Mouse (Mus musculus): ENCODE measurements at regions not wholly inside any gene's neighbourhood (a gene's known extent, or its start where the extent isn't known, plus 50 kb on each side); places are given as distances from the start of the nearest gene placed in this dataset.

DNA sequence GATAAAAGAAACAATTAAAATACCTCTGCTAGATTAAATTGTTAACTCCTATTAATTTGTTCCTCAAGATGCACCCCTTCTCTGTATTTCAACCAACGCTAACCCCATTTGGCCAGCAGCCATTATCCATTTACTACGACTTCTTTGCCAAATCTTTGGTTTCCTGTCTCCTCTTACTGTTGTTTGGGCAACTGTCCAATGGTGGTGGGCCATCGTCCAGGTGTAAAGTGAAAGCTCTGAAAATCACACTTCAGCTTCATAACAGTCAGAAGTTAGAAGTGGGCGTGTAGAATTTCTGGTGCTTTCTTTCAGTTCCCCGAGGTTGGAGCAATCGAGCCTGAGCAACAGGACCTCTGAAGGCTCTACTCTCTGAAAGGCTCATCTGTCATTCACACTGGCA lies 66.8 kb upstream of the Zbtb20 start:
- in situ Hi-C loops (cut with MboI, MseI): no loop called here

- in situ Hi-C loops (cut with MboI, MseI): no loop called here
These were observed 68.1 kb upstream of the Zbtb20 start for GRCm38 (mm10) chr16:42807536-42807935.

- in situ Hi-C loops (cut with MboI, MseI): no loop called here
These were observed 72.1 kb upstream of the Zbtb20 start for GRCm38 (mm10) chr16:42803609-42804008.

DNA sequence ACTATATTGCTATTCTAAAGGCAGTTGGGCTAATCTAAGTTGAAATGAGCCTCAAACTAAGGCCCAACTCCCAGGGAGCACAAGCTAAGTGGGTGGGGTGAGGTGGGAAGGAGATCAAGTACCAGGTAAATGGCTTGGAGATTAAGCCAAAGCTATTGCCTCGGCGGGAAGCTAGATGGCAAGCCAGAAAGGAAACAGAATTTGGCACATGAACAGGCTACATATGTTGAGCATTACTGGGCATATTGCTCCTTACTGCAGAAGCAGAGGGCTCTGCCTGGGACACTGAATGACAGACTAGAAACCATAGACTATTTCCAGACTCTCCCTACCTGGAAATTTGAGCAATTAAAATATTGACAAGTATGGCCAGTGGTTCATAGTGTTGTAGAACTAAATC lies 83.1 kb upstream of the Zbtb20 start:
- in situ Hi-C loops (cut with MboI, MseI): no loop called here

GRCm38 (mm10) chr16:42784712-42785111 lies 91.0 kb upstream of the Zbtb20 start:
- in situ Hi-C loops (cut with MboI, MseI): loop anchor here (10.0 kb wide), 1 partner anchor 520 kb away; no protein-coding TSS in a partner anchor

DNA sequence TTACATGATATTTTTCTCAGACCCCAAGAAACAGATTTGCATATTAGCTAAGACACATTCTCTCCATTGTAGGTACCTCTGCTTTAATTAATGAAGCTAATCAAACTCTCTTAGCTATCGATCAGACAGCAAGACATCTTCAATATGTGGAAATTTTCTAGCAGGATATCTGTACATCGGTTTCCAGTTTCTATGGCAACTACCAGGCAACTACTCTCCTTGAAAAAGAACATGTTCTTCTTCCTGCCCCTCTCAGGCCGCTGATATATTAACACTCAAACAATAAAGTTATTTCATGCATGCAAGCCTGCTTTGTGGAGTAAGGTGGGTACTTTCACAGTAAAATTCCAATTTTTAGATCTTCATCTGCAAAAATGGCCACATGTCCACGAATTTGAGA lies 91.7 kb upstream of the Zbtb20 start:
- in situ Hi-C loops (cut with MboI, MseI): loop anchor here (10.0 kb wide), 1 partner anchor 519 kb away; no protein-coding TSS in a partner anchor

- in situ Hi-C loops (cut with MboI, MseI): loop anchor here (10.0 kb wide), 1 partner anchor 517 kb away; no protein-coding TSS in a partner anchor
These were observed 93.5 kb upstream of the Zbtb20 start for GRCm38 (mm10) chr16:42782091-42782679.

- in situ Hi-C loops (cut with MboI, MseI): loop anchor here (10.0 kb wide), 1 partner anchor 517 kb away; no protein-coding TSS in a partner anchor
These were observed 94.3 kb upstream of the Zbtb20 start for GRCm38 (mm10) chr16:42781096-42782071.

GRCm38 (mm10) chr16:42779957-42780356 lies 95.7 kb upstream of the Zbtb20 start:
- in situ Hi-C loops (cut with MboI, MseI): loop anchor here (10.0 kb wide), 1 partner anchor 515 kb away; no protein-coding TSS in a partner anchor

DNA sequence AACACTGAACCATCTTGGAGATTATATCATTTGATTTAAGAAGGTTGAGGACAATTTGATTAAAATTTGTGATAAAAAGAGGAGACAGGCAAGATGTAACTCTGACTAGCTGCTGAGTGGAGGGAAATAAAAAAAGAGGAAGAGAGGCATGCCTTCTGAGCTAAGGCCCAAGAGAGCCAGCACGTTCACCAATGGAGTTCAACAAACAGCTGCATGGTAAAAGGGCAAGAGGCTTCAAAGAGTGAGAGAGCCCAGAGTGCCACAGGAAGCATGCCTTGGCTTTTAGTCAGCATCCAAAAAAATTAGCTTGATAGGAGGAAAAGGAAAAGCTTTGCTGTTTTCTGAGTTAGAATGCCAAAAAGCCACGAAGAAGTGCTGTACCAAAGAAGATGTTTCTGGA lies 103.0 kb upstream of the Zbtb20 start:
- in situ Hi-C loops (cut with MboI, MseI): no loop called here

GRCm38 (mm10) chr16:42770199-42770598 lies 105.5 kb upstream of the Zbtb20 start:
- in situ Hi-C loops (cut with MboI, MseI): no loop called here

DNA sequence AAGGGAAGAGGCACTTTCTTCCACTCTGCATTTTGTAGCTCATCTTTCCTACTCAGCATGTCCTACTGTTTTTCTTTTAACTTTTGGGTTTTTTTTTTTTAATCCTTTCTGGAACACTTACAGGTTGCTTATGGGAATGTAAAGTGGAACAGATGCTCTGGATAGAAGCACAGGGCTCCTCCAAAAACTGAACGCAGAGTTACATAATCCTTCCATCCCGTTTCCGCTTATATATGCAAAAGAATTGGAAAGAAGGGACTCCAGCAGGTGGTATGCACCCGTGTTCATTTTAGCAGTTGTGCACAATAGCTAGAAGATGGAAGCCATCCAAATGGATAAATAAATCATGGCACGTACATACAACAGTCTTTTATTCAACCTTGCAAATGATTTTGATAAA lies 127.0 kb upstream of the Zbtb20 start:
- in situ Hi-C loops (cut with MboI, MseI): no loop called here

DNA sequence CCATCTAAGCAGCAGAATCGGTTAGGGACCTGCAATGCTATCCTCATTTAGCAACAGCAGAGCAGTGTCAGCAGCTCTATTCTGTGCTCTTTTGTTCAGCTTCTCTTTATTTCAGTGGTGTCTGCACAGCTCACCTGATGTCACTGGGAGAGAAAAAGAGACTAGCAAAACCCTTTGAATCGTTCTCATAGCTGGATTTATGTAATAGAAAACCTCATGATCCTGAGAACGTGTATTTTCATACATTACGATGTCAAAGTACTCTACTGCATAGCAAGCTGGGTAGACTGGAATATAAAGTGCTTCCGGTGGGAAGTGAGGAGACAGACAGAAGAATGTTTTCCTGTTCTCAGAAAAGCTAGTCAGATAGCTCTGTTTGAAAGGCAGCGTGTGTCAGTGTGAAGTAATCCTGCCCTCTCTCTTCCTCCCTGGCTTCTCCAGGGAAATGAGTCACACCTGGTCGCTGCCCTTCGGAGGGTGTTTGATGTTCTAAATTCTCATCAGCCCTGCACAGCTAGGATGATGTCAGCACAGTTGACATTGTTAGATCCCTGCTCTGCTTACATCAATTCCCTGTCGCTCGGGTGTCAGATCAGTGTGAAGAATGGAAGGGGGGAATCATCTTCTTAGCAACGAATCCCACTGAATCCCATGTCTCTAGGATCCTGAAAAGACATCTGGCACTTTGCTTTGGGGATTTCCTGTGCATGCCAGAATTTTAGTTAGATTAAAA lies 129.6 kb upstream of the Zbtb20 start:
- in situ Hi-C loops (cut with MboI, MseI): no loop called here

DNA sequence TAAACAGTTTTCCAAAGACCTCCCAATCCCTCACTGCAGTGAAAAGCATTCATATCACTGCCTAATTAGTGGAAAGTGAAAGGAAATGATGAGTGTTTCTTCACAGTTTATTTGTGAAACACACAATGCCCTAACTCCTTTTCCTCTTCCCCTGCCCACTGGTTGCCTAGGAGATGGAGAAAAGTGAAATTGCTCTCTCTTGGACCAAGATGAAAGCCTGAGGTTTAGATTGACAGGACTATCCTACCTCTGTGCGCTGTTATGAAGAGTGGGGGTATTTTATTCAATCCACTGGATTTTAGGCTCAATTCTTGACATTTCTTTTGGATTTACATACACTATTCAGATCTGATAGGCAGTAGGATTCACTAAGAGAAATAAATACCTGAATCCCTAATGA lies 132.1 kb upstream of the Zbtb20 start:
- in situ Hi-C loops (cut with MboI, MseI): no loop called here

- in situ Hi-C loops (cut with MboI, MseI): no loop called here
These were observed 132.6 kb upstream of the Zbtb20 start for GRCm38 (mm10) chr16:42743120-42743519.

GRCm38 (mm10) chr16:42727826-42728225 lies 147.9 kb upstream of the Zbtb20 start:
- in situ Hi-C loops (cut with MboI, MseI): no loop called here

- in situ Hi-C loops (cut with MboI, MseI): no loop called here
These were observed 155.8 kb upstream of the Zbtb20 start for GRCm38 (mm10) chr16:42719915-42720314.

GRCm38 (mm10) chr16:42718452-42718851 lies 157.2 kb upstream of the Zbtb20 start:
- in situ Hi-C loops (cut with MboI, MseI): no loop called here

- in situ Hi-C loops (cut with MboI, MseI): no loop called here
These were observed 157.8 kb upstream of the Zbtb20 start for GRCm38 (mm10) chr16:42717828-42718412.

DNA sequence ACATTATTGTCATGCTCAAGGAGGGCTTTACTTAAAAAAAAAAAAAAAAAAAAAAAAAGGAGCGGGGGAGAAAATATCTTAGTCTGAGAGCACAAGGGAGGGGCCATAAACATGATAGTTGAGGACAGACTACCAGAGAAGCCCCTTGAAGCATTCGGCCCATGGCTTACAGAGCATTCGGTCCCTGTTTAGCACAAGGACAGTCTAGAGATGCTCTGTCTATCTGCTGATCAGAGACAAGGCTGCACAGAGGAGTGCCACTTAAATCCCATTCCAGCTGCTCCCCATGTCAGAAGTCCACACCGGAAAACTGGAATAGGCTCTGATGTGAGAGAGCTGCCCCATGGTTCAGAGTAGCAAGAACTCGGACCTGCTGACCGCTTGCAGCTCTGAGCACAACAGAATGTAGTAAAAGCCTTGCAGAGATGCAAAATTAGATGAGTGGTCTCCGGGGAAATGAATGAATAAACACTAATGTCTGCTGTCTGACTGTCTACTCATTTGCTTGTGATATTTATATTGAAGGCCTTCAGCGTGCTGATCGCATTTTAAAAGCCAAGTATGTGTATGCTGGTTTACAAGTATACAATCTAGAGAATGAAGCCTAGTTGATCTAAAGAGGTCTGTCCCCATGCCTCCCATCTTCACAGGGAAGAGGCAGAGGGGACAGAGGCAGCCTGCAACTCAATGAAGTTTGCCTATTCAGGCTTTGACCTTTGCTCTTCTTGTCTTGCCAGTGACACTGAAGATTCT lies 158.4 kb upstream of the Zbtb20 start:
- in situ Hi-C loops (cut with MboI, MseI): no loop called here

DNA sequence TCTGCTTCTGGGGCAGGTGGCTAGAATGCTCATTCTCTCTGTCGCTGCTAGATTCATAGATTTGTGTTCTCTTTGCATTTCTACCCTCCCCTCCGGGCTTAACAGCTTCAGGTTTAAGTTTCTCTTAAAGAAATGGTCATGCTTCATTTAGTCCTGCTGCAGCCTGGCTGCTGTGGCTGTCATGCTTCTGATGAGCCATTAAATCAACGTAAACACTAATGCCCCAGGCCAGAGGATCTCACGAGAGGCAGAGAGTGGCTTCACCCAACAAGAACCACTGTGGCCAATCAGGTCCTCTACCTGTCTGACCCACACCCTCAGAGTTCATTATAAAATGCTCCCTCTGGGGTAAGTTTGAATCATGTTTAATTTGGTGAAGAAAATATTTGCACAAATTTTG lies 173.0 kb upstream of the Zbtb20 start:
- in situ Hi-C loops (cut with MboI, MseI): no loop called here
